Mouse (Mus musculus) MEL (cell line): ENCODE measurements at regions not wholly inside any gene's neighbourhood (a gene's known extent, or its start where the extent isn't known, plus 50 kb on each side); places are given as distances from the start of the nearest gene placed in this dataset.

Experiments
- DNase-seq: peaks from one replicate; pipeline ENCODE4 v3.0.0; 2011; ENCODE audit warnings: low read depth, low spot score
- H3K27ac ChIP-seq: 2 replicates; pipeline ENCODE4 v1.5.1; 2012; ENCODE audit warnings: low read depth, mild to moderate bottlenecking, control low read depth, low read length, moderate library complexity; ENCODE audit not compliant: control insufficient read depth
- H3K27me3 ChIP-seq, 2 experiments: fragments of 150-350 bp in 1 of 2; sonication (generic) in 1 of 2; 2 replicates each; pipeline ENCODE4 v1.6.1; 2012; ENCODE audit warnings: low read length in 2 of 2, mild to moderate bottlenecking in 2 of 2, improper control_type of control experiment in 1 of 2, moderate library complexity in 1 of 2; ENCODE audit not compliant: insufficient read depth in 2 of 2, control insufficient read depth in 1 of 2
- H3K36me3 ChIP-seq, 2 experiments: 2 replicates each; pipeline ENCODE4 v1.6.1; 2012 to 2014; ENCODE audit warnings: low read length in 2 of 2, improper control_type of control experiment in 1 of 2, inconsistent platforms in 1 of 2, mild to moderate bottlenecking in 1 of 2; ENCODE audit not compliant: insufficient read depth in 2 of 2, control insufficient read depth in 1 of 2
- H3K4me1 ChIP-seq, 2 experiments: fragments of 150-350 bp in 1 of 2; sonication (generic) in 1 of 2; 2 replicates each; pipeline ENCODE4 v1.6.1; 2012; ENCODE audit warnings: low read length in 2 of 2, improper control_type of control experiment in 1 of 2, mild to moderate bottlenecking in 1 of 2; ENCODE audit not compliant: insufficient read depth in 2 of 2, control insufficient read depth in 1 of 2
- H3K4me3 ChIP-seq, 2 experiments: fragments of 150-350 bp in 1 of 2; sonication (generic) in 1 of 2; 2 replicates each; pipeline ENCODE4 v1.5.1; 2012; ENCODE audit warnings: low read depth in 2 of 2, low read length in 2 of 2, mild to moderate bottlenecking in 2 of 2, moderate library complexity in 2 of 2, control low read depth in 1 of 2, improper control_type of control experiment in 1 of 2; ENCODE audit not compliant: control insufficient read depth in 1 of 2, insufficient read depth in 1 of 2
- H3K79me2 ChIP-seq: 2 replicates; pipeline ENCODE4 v1.6.1; 2012; ENCODE audit warnings: mild to moderate bottlenecking, low read length, moderate library complexity; ENCODE audit not compliant: control insufficient read depth, poor library complexity, insufficient read depth
- H3K9ac ChIP-seq: 2 replicates; pipeline ENCODE4 v1.6.1; 2012; ENCODE audit warnings: low read depth, mild to moderate bottlenecking, control low read depth, low read length, moderate library complexity; ENCODE audit not compliant: control insufficient read depth, poor library complexity, severe bottlenecking
- H3K9me3 ChIP-seq: fragments of 150-350 bp; sonication (generic); replicated peaks from 2 replicates; pipeline ENCODE4 v1.6.1; 2012; ENCODE audit warnings: mild to moderate bottlenecking, low read length, improper control_type of control experiment, moderate library complexity; ENCODE audit not compliant: insufficient read depth
- BHLHE40 ChIP-seq: IDR thresholded peaks from 2 replicates; pipeline ENCODE4 v1.6.1; 2012; ENCODE audit warnings: low read depth, mild to moderate bottlenecking, inconsistent platforms, low read length, improper control_type of control experiment, borderline replicate concordance
- CHD2 ChIP-seq: IDR thresholded peaks from 2 replicates; pipeline ENCODE4 v1.6.1; 2011; ENCODE audit warnings: low read length, improper control_type of control experiment
- E2F4 ChIP-seq: IDR thresholded peaks from 2 replicates; pipeline ENCODE4 v1.6.1; 2011; ENCODE audit warnings: low read depth, low read length, improper control_type of control experiment, borderline replicate concordance
- ETS1 ChIP-seq: IDR thresholded peaks from 2 replicates; pipeline ENCODE4 v1.6.1; 2012; ENCODE audit warnings: low read depth, mild to moderate bottlenecking, inconsistent platforms, low read length, improper control_type of control experiment, moderate library complexity
- GATA1 ChIP-seq: IDR thresholded peaks from 2 replicates; pipeline ENCODE4 v1.6.1; 2011; ENCODE audit warnings: low read depth, low read length, improper control_type of control experiment
- HCFC1 ChIP-seq: IDR thresholded peaks from 2 replicates; pipeline ENCODE4 v1.6.1; 2012; ENCODE audit warnings: low read depth, mild to moderate bottlenecking, inconsistent platforms, low read length, improper control_type of control experiment, moderate library complexity
- KAT2A ChIP-seq: conservative IDR thresholded peaks from 2 replicates; pipeline ENCODE4 v1.6.1; 2012; ENCODE audit warnings: low read depth, low read length, improper control_type of control experiment, inconsistent platforms
- MAX ChIP-seq: IDR thresholded peaks from 2 replicates; pipeline ENCODE4 v1.6.1; 2011; ENCODE audit warnings: low read length, improper control_type of control experiment
- MYB ChIP-seq: IDR thresholded peaks from 2 replicates; pipeline ENCODE4 v1.6.1; 2011; ENCODE audit warnings: mild to moderate bottlenecking, low read depth, low read length, improper control_type of control experiment
- NRF1 ChIP-seq: IDR thresholded peaks from 2 replicates; pipeline ENCODE4 v1.6.1; 2014; ENCODE audit warnings: low read depth, mild to moderate bottlenecking, inconsistent platforms, low read length, improper control_type of control experiment, moderate library complexity; ENCODE audit not compliant: poor library complexity, insufficient read depth, severe bottlenecking
- POLR2A ChIP-seq, 2 experiments: IDR thresholded peaks; 2 replicates each; pipeline ENCODE4 v1.6.1; 2011 to 2012; ENCODE audit warnings: low read length in 2 of 2, mild to moderate bottlenecking in 2 of 2, control low read depth in 1 of 2, improper control_type of control experiment in 1 of 2, low read depth in 1 of 2, moderate library complexity in 1 of 2; ENCODE audit not compliant: control insufficient read depth in 1 of 2, insufficient read depth in 1 of 2, poor library complexity in 1 of 2
- POLR2AphosphoS5 ChIP-seq: IDR thresholded peaks from 2 replicates; pipeline ENCODE4 v1.6.1; 2012; ENCODE audit warnings: low read depth, borderline replicate concordance, mild to moderate bottlenecking, inconsistent platforms, low read length, moderate library complexity, mixed read lengths
- RAD21 ChIP-seq: IDR thresholded peaks from 2 replicates; pipeline ENCODE4 v1.6.1; 2011; ENCODE audit warnings: mild to moderate bottlenecking, low read depth, low read length, improper control_type of control experiment
- RCOR1 ChIP-seq: IDR thresholded peaks from 2 replicates; pipeline ENCODE4 v1.6.1; 2012; ENCODE audit warnings: low read depth, mild to moderate bottlenecking, inconsistent platforms, low read length, improper control_type of control experiment
- SIN3A ChIP-seq: IDR thresholded peaks from 2 replicates; pipeline ENCODE4 v1.6.1; 2012; ENCODE audit warnings: low read length, improper control_type of control experiment, inconsistent platforms
- SMC3 ChIP-seq: IDR thresholded peaks from 2 replicates; pipeline ENCODE4 v1.6.1; 2011; ENCODE audit warnings: low read depth, low read length, improper control_type of control experiment
- TAL1 ChIP-seq: IDR thresholded peaks from 2 replicates; pipeline ENCODE4 v1.6.1; 2012; ENCODE audit warnings: mild to moderate bottlenecking, inconsistent platforms, low read length, moderate library complexity, mixed read lengths
- TCF12 ChIP-seq: IDR thresholded peaks from 2 replicates; pipeline ENCODE4 v1.6.1; 2014; ENCODE audit warnings: low read depth, mild to moderate bottlenecking, inconsistent platforms, low read length, improper control_type of control experiment, moderate library complexity
- UBTF ChIP-seq: IDR thresholded peaks from 2 replicates; pipeline ENCODE4 v1.6.1; 2012; ENCODE audit warnings: low read depth, mild to moderate bottlenecking, inconsistent platforms, low read length, improper control_type of control experiment, moderate library complexity, borderline replicate concordance; ENCODE audit not compliant: insufficient read depth
- USF1 ChIP-seq: IDR thresholded peaks from 2 replicates; pipeline ENCODE4 v1.6.1; 2014; ENCODE audit warnings: low read depth, mild to moderate bottlenecking, inconsistent platforms, low read length, improper control_type of control experiment, moderate library complexity
- ZC3H11A ChIP-seq: IDR thresholded peaks from 2 replicates; pipeline ENCODE4 v1.6.1; 2012; ENCODE audit warnings: low read depth, mild to moderate bottlenecking, inconsistent platforms, low read length, improper control_type of control experiment
- ZKSCAN1 ChIP-seq: IDR thresholded peaks from 2 replicates; pipeline ENCODE4 v1.6.1; 2012; ENCODE audit warnings: low read depth, mild to moderate bottlenecking, inconsistent platforms, low read length, improper control_type of control experiment, moderate library complexity

DNA sequence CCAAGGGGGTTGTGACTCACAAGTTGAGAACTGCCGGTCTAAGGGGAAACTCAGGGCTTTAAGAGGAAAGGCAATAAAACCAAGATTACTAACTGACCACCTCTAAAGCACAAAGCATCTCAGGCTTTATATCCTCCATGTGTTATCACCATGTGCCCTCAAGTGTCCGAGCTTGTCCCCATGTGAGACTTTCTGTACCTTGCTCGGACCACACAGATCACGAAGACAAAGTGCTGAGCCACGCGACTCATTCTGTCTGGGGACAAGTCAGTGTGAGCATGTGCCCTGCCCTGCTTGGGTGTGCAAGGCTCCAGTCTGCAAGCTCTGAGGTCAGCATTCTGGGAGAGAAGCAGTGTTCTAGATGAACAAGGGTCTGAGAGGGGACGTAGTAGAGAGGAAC is 119.2 kb upstream of the Gm26657 start:
- TF ChIP-seq CHD2 (no peak), POLR2AphosphoS5 (no peak), RAD21 (no peak), E2F4 (no peak), TAL1 (no peak), TCF12 (no peak), UBTF (no peak), SMC3 (no peak), HCFC1 (no peak), ZC3H11A (no peak), ZKSCAN1 (no peak), ETS1 (no peak), MYB (no peak), NRF1 (no peak), POLR2A (IDR thresholded peaks at IDR 0.05; ENCODE audit: control insufficient read depth in 1 of 2, insufficient read depth in 1 of 2, low read depth in 1 of 2, low read length in 2 of 2, poor library complexity in 1 of 2) (no peak), USF1 (no peak)
- H3K4me3 ChIP-seq, result no peak overlapping the region
- H3K9ac ChIP-seq, result no peak overlapping the region
- no peaks in the 10 kb centered on the region for H3K79me2 ChIP-seq
- H3K9me3 ChIP-seq, result no peaks in the 10 kb centered on the region
- no peaks in the 10 kb centered on the region; a peak in 1 of 4 replicates for H3K4me1 ChIP-seq
- H3K27ac ChIP-seq, result no peak overlapping the region
- DNase-seq, result no peak
- no peaks in the 10 kb centered on the region for H3K36me3 ChIP-seq
- H3K27me3 ChIP-seq, result no peaks in the 10 kb centered on the region; a peak in 1 of 4 replicates

DNA sequence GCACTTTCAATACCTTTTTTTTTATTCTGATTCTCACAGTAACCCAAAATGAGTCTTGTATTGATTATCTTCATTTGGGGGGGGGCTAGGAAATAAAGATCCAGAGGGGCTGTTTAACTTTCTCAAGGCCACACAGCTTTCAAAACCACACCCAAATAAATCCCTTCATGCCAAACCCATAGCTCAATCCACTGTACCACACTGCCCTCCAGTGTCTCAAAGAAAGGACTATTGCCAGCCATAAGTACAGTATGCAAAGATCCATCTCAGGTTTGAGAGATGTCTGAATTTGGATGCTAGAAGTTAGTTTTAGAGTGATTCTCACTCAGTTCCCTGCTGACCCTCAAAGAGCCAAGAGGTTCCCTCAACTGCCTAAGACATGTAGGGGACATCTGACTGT is 120.1 kb upstream of the Gm26657 start:
- DNase-seq, result no peak

More for the DNA sequence above, 120.1 kb upstream of the Gm26657 start:
- TF ChIP-seq KAT2A, result no peak
- no peak for TF ChIP-seq GATA1
- TF ChIP-seq RCOR1, result no peak
- TF ChIP-seq ETS1, result no peak
- TF ChIP-seq MAX, result no peak
- TF ChIP-seq ZKSCAN1, result no peak
- no peak for TF ChIP-seq BHLHE40
- TF ChIP-seq SIN3A, result no peak
- no peak for TF ChIP-seq HCFC1
- Histone ChIP-seq H3K4me1 (no peaks in the 10 kb centered on the region; a peak in 1 of 4 replicates), H3K36me3 (no peaks in the 10 kb centered on the region), H3K27ac (no peak overlapping the region), H3K9ac (no peak overlapping the region), H3K9me3 (no peaks in the 10 kb centered on the region), H3K79me2 (no peaks in the 10 kb centered on the region), H3K4me3 (no peak overlapping the region), H3K27me3 (no peaks in the 10 kb centered on the region; a peak in 1 of 4 replicates)
